Mouse (Mus musculus): ENCODE measurements at regions not wholly inside any gene's neighbourhood (a gene's known extent, or its start where the extent isn't known, plus 50 kb on each side); places are given as distances from the start of the nearest gene placed in this dataset.

DNA sequence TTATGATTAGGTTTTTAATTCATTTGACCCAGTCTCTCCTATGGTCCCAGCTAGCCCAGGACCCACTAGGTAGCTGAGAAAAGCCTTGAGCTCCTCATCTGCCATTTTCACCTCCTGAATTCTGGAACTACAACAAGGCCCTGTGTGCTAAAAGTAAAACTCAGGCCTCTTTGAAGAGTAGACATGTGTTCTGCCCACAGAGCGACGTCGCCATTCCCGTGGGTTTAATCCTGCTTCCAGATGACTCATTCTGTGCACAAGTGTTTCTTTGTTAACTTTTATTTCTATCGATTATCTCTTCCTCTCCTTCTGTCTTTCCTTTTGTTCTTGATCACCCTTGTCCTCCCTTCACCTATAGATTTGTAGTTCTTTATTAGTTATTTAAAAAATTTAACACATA lies 1046.7 kb upstream of the Apob start:
- DNase-seq, result no peak

- DNase-seq, result no peak
Measured at GRCm38 (mm10) chr12:6956638-6957037, 1020.8 kb upstream of the Apob start.

GRCm38 (mm10) chr12:6984664-6985063 lies 992.8 kb upstream of the Apob start:
- DNase-seq, result no peak

DNA sequence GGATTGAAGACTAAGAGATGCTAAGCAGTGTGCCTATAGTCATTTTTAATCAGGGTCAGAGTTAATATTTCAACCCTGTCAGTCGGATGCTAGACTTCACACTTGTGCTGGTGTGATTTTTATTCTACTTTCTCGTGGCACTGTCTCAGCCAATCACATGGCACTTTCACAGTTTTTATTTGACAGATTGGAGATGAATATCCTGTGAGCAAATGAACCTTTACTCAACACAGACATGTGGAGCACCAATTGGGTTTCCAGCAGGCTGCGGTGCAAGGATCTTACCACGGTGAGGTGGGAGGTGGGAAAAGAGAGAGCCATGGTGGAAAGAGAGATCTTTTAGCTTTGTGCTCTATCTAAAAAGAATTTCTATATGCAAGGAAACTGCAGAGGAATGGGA lies 949.0 kb upstream of the Apob start:
- no peak for DNase-seq

- DNase-seq, result no peak
Measured at GRCm38 (mm10) chr12:7029396-7030065, 947.9 kb upstream of the Apob start.

DNA sequence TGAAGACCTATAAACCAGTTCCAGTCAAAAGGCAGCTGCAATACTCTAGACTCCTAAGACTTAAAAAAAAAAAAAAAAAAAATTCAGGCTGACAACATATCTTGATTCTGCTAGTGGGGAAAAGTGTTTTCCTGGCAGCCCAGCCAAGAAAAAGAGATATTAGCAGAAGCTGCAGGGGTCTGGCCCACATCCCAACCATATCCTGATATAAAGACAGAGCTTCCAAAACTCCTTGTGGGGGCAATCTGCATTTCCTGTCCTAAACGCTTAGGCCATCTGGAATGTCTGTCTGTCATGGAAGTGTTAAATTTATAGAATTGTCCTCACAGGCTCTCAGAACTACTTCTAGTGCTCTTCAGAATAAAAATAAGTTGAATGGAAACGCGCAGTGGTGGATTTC lies 926.7 kb upstream of the Apob start:
- no peak for DNase-seq

- DNase-seq, result no peak
Measured at GRCm38 (mm10) chr12:7054575-7054974, 922.9 kb upstream of the Apob start.

DNA sequence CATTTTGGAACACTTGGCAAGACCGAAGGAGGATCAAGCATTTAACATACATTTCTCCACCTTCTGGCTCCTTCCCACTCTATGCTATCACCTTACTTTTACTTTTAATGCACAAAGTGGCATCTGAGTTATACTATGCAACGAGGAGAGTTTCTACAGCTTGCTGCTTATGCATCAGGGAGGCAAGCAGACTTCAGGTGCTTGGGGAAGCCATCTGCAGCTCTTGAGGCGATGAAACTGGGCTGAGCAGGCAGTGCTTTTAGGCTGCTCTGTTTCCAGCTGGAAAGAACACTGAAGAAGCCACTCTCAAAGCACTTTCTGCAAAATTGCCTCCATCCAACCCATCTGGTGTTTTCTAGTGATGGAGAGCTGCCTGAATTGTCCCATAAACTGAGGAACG lies 882.9 kb upstream of the Apob start:
- no peak for DNase-seq

- DNase-seq, result peak; percentile 68
Measured at GRCm38 (mm10) chr12:7095440-7095839, 882.0 kb upstream of the Apob start.

DNA sequence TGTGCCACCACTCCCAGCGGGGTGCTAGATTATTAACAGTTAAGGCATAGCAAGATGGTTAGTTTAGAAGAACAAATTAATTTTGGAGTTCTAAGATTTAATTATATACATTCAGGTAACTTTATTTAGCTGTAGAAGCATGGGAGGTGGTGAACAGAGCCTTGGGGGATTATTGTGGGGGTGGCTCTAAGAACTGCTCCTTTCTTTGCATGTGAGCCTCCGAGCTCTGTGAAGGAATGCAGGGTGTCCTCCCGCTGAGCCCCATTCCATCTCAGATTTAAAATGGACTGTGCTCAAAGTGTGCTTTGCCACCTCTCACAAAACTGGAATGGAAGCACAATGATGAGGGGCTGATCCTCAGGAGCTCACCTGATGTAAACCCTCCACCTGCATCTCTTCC lies 881.2 kb upstream of the Apob start:
- DNase-seq, result no peak

DNA sequence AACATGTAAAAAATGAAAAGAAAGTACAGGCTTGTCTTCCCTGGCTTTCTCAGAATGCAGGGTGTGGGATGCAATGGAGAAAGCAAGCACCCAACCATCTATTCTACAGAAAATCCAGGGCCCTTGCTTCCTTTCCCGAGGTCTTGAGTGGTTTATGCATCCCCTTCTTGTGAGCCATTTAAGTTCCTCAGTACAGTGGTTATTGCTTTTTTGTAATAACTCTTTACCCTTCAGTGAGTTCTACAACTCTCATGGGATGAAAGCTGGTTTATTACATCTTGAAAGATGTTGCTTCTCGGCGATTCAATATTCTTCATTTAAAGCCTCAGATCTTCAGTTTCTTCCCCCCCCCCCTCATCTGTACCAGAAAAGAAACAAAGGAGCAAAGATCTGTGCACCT lies 838.4 kb upstream of the Apob start:
- no peak for DNase-seq

Measured in heart, adult 11 months (tissue).